Mouse (Mus musculus) embryonic fibroblast, embryonic 13.5 days (primary cell): ENCODE measurements around the gene Cep112.

Source experiments
- CTCF ChIP-seq: IDR thresholded peaks from 2 replicates; pipeline ENCODE4 v1.5.1; 2011; ENCODE audit warnings: mild to moderate bottlenecking, control low read depth, low read length, moderate library complexity, borderline replicate concordance; ENCODE audit not compliant: insufficient read depth
- POLR2A ChIP-seq: IDR thresholded peaks from 2 replicates; pipeline ENCODE4 v1.6.1; 2011; ENCODE audit warnings: low read depth, mild to moderate bottlenecking, control low read depth, low read length, moderate library complexity

GRCm38 (mm10) chr11:108696563-108696962, 271.6 kb downstream of the Cep112 start:
- TF ChIP-seq CTCF (no peak), POLR2A (no peak)
